Mouse (Mus musculus) T-helper 1 cell (primary cell): Measurements from ENCODE around the gene Ada.

Source experiments
- in situ Hi-C: fragments of 300-600 bp; cut with MboI, MseI; formaldehyde crosslinking; loops from one replicate; pipeline ENCODE4 v1.15.1; 2025; ENCODE audit warnings: high pct_unique_total_duplicates

Ada gene

GRCm38 (mm10) chr2:163749647-163750611 lies at the start of gene Ada:
Gene Ada, minus strand, starts transcription at chr2:163750239.
- in situ Hi-C loops, result no loop called here

- in situ Hi-C loops, result no loop called here
Observed at GRCm38 (mm10) chr2:163798411-163798810, 48.4 kb upstream of the Ada start.

DNA sequence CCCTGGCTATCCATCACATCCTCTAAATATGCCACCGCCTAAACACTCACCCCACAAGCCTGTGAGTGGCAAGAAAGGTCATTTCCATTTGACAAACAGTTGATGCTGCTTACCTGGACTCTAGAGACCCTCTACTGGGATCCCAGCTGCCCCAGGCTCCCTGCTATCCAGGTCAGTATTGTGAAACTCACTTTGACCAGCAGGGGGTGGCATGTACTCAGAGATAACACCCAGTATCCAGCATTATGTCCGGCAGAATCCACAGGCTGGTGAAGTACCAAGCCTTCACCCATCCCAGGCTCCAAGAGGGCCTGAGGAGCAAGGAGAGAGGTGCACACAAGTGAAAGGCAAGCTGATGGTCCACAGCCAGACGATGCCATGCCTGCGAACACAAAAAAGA lies 38.4 kb upstream of the Ada start:
- in situ Hi-C loops, result loop anchor here (5.0 kb wide), 1 partner anchor 44 kb away; no protein-coding TSS in a partner anchor

DNA sequence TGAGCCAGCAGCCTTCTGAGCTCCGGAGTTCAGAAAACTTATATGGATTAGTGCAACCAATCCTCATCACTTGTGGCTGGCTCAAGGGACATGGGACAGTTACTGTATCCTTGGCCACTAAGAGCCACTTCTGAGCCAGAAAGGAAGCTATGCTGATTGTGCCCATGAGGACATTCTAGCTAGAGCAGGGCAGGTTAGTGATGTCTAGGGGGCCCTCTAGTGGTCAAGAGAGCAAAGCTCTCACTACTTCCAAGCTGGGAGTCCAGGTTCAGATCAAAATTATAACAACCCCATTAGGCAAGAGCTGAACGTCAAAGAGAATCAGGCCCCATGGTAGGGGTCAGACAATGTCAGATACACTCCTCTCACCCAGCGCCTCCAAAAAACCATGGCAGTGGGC lies 37.7 kb upstream of the Ada start:
- in situ Hi-C loops, result loop anchor here (5.0 kb wide), 1 partner anchor 45 kb away; no protein-coding TSS in a partner anchor

GRCm38 (mm10) chr2:163787086-163787485 lies 37.0 kb upstream of the Ada start:
- in situ Hi-C loops, result loop anchor here (5.0 kb wide), 1 partner anchor 45 kb away; no protein-coding TSS in a partner anchor

DNA sequence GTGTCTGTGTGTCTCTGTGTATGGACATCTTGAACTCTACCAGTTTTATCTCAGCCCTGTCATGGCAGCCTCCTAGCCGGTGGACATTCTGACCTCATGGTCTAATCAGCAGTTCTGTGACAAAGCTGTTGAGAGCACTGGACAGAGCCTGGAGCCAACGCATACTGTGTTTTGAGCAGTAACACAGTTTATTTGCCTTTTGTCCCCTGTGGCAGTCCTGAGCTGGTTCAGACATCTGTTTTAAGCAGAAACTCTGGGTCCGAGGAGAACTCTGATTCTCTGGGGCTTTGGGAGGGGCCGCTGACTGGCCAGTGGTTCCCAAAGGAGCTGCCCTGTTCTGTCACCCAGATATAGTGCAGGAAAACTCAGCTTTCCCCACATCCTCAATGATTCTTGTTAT lies 33.9 kb upstream of the Ada start:
- in situ Hi-C loops, result no loop called here

- in situ Hi-C loops, result no loop called here
Observed at GRCm38 (mm10) chr2:163783368-163783767, 33.3 kb upstream of the Ada start.

- in situ Hi-C loops, result no loop called here
Observed at GRCm38 (mm10) chr2:163778896-163779295, 28.9 kb upstream of the Ada start.

GRCm38 (mm10) chr2:163777061-163777460 lies 27.0 kb upstream of the Ada start:
- in situ Hi-C loops, result no loop called here

DNA sequence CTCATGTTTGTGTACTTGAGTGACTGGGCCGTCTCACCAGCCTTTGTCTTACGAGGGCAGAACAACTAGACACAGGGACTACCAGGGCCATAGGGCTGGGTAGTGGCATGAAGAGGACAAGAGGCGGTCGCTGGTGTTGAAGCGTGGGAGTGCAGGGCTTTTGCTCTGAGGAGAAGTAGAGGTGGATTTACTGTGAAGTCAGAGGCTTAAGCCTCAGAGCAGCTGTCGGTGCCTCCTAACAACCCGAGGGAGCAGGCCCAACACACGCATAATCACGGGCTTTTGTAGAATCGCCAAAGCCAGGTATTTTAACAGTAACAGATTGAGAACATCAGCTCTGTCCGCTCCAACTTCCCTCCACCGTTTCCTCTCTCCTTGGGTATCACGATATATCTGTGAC lies 26.6 kb upstream of the Ada start:
- in situ Hi-C loops, result no loop called here

GRCm38 (mm10) chr2:163770731-163771130 lies 20.7 kb upstream of the Ada start:
- in situ Hi-C loops, result no loop called here

DNA sequence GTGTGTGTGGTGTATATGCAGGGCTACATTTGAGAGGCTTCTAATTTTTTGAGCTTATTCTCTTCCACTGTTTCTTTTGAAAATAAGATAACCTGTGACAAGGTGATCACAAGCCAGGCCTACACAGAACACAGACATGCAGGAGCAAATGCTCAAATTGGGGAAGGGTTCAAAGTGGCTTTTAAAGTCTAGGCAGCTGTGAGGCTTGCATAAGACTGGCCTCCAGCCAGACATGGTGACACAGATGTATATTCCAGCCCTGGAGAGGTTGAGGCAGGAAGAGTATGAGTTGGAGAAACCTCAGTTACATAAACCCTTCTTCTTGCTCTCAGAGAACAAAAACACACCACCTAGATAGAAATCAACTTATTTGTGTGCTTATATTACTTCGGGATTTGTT lies 16.9 kb upstream of the Ada start:
- in situ Hi-C loops, result no loop called here

DNA sequence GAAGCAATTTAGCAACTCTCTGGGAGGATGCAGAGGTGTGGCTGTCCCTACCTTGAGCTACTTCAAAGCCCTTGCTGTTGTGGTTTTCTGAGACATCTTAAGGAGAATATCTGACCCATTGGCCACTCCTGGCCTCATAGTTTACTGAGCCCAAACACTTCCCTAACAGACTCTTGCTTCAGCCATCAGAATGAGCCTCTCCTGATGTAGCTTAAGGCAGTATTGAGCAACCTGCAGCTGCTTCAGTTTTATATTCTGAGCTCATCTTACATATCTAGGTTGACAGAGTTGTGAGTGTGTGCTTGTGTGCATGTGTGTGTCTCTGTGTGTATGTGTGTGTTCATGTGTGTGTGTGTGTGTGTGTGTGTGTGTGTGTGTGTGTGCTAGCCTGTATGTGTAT lies 16.2 kb upstream of the Ada start:
- in situ Hi-C loops, result no loop called here

- in situ Hi-C loops, result no loop called here
Observed at GRCm38 (mm10) chr2:163761402-163761801, 11.4 kb upstream of the Ada start.

DNA sequence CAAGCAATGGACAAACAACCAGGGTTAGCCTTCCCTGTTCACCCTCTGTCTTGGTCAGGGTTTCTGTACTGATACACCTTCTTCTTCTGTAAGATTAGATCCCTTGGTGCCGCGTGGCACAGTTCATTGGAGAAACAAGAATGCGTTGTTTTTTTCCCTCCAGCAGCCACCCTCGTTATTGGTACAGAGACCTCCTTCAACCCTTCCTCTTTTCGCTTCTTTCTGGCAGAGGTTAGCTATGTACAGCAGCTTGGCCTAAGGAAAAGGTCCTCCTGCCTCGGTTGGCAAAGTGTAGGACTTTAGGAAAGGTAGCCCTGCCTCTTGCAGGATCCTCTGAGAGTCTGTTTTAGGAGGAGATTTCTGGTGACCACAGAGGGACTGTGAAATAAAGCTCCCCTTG lies 10.6 kb upstream of the Ada start:
- in situ Hi-C loops, result no loop called here

GRCm38 (mm10) chr2:163758146-163758545 lies 8.1 kb upstream of the Ada start:
- in situ Hi-C loops, result no loop called here

DNA sequence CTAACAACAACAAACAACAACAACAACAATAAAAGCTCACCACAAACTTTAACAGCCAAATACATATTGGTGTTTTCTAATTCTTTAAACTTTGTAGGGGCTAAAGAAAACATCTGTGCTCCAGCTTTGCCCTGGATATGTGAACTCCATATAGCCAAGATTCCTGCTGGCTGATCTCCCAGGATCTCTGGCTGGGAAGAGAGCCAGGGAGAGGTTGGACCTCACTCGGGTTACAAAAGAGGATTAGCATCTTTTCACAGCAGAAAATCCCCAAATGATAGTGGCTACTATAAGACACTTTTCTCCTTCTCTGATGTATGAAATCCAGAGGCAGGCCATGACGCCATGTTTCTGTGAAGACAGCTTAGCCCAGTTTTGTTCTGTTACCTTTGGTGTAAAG lies 6.7 kb upstream of the Ada start:
- in situ Hi-C loops, result no loop called here

DNA sequence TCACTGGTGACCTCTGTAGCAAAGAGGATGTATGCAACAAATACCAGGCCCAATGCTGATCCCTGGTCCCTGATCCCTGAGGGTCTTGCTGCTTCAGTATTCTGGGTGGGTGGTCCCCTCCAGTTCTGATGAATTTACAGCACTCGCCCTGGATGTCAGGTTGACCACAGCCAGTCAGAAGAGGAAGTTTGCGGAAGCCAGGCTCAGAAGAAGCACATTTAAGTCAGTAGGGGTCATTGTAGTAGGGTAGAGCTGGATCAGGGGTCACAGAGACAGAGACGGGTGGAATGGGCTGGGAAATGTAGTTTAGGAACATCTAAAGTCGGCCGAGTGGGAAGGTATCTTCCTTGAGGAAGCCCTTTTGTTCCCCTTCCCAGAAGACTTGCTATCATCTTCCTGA lies 4.2 kb upstream of the Ada start:
- in situ Hi-C loops, result no loop called here

DNA sequence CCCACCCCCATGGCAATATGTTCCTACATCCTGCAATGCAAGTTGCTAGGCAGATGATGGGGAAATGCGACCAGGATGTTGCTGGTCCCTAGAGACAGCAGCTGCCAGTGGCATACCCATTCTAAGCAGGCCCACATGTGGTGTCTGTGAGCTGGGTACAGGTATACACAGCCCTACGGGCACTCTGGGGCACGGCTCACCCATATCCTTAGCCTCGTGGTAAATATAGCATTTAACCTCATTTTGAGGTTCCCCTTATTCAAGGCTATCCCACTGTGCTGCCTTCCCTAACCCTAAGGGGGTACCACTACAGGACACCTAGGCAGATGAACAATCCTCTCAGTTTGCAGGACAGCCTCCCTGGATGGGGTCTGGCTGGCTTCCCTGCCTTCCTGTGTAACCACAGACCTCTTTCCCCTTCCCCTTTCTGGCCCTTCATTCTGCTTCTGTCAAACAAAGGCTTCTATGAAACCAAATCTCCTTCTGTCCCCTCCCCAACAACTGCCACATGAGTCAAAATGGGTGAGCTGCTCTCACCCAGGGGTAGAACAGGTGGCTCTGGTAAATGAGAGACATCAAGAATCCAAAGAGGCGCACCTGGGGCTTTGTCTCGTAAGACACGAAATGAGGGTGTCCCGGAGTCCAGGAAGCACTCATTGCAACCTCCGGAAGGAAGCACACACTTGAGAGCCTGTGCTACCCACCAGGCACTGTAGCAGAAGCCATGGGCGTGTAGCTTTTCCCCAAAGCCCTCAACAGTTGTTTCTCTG lies 5.1 kb downstream of the Ada start:
- in situ Hi-C loops, result no loop called here

DNA sequence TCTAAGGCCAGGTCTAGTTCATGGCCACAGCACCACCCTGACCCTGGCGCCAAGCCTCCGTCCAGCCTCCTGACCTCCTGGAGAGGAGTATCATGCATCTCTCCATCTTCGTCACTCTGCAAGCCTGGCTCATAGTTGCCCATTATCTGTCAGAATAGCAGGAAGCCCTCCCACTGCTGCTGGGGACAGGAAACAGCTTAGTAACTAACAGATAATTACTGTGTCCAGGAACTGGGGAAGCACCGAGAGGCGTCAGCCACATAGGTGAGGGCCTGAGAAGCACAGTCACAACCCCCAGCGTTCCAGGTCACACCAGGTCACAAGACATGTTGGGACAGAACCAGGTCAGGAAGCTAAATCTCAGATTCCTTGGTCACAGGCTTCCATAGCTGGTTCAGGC lies 6.7 kb downstream of the Ada start:
- in situ Hi-C loops, result no loop called here

- in situ Hi-C loops, result no loop called here
Observed at GRCm38 (mm10) chr2:163742656-163743055, 7.4 kb downstream of the Ada start.

DNA sequence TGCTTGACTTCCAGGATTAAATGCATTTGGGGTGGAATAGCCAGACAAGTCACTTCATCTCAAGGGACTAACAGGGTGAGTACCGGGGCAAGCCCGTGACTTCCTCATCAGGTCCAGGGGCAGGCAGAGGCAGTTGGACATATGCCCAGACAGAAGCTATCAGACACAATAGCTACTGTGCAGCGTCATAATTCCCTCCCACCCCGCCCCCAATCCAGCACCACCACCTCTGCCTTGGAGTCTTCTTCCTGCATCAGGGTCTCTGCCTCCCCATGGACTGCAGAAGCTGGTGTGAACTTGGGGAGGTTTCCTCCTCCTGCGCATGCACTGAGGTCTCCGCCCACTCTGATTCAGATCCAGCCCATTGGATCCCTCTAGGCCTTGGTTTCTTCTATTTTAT lies 14.1 kb downstream of the Ada start:
- in situ Hi-C loops, result loop anchor here (10.0 kb wide), 1 partner anchor 1429 kb away; no protein-coding TSS in a partner anchor
